Mouse (Mus musculus): ENCODE results near the gene Ap1s3. TPM values are rescaled to one million over a fixed set of nuclear protein-coding genes. Genes with fewer than 3 reads are reported as not detected.

The Ap1s3 gene
- polyA plus RNA-seq, 1 experiment = 0.34 TPM

DNA sequence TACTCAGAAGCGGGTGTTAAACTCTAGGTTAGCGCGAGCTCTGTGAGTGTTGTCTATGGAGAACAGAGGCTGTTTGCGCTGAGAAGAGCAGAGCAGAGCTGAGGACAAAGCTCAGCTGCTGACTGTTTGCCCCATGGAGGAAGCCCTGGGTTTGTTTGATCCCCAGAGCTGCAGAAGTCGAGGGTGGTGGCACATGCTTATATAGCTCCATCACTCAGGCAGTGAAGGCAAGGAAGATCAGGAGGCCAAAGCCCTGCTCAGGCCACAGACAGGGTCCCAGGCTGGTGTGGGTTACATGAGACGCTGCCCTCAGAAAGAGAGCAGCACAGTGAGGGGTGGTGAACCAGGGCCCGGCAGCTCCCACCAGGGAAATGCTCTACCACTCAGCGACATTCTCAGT lies 38.4 kb upstream of the Ap1s3 start:
- H3K4me2 ChIP-seq (ENCODE audit: low read depth) = no peak overlapping the region
- H3K79me2 ChIP-seq (ENCODE audit: control insufficient read depth, insufficient read depth) = no peaks in the 10 kb centered on the region
- H3ac ChIP-seq (ENCODE audit: control insufficient read depth, insufficient read length) = no peak overlapping the region
- H3K36me3 ChIP-seq (ENCODE audit: control insufficient read depth, insufficient read depth) = peaks cover 36% of the 10 kb centered on the region
- TF ChIP-seq POLR2A (IDR thresholded peaks at IDR 0.05; ENCODE audit: insufficient read length, low read depth) = no peak
- no peak for TF ChIP-seq MYOG (IDR thresholded peaks at IDR 0.05; ENCODE audit: control insufficient read depth in 1 of 3, insufficient read depth in 1 of 3, insufficient read length in 2 of 3, low read depth in 2 of 3)
- no peak for TF ChIP-seq REST (IDR thresholded peaks at IDR 0.05; ENCODE audit: insufficient read depth, insufficient read length)
- TF ChIP-seq CEBPB (IDR thresholded peaks at IDR 0.05; ENCODE audit: insufficient read depth, poor library complexity, severe bottlenecking) = no peak
- TF ChIP-seq MAX (IDR thresholded peaks at IDR 0.05; ENCODE audit: low read depth) = no peak
- TF ChIP-seq TCF12 (IDR thresholded peaks at IDR 0.05; ENCODE audit: insufficient read depth, poor library complexity, severe bottlenecking) = no peak
- no peak for TF ChIP-seq E2F4 (IDR thresholded peaks at IDR 0.05; ENCODE audit: insufficient read depth)
- no peak for TF ChIP-seq USF1 (IDR thresholded peaks at IDR 0.05; ENCODE audit: low read depth)
- no peak for TF ChIP-seq TCF3 (IDR thresholded peaks at IDR 0.05; ENCODE audit: insufficient read length, low read depth)
- no peak for TF ChIP-seq MYOD1 (IDR thresholded peaks at IDR 0.05; ENCODE audit: control insufficient read depth in 1 of 3, insufficient read length in 2 of 3, low read depth in 2 of 3)
- no peak for TF ChIP-seq SRF (IDR thresholded peaks at IDR 0.05; ENCODE audit: control insufficient read depth, insufficient read length, low read depth)
- no peak for TF ChIP-seq POLR2AphosphoS2 (IDR thresholded peaks at IDR 0.05; ENCODE audit: insufficient read length, low read depth)
- no peaks in the 10 kb centered on the region for H3K27me3 ChIP-seq (ENCODE audit: control insufficient read depth, insufficient read depth, insufficient read length)
- no peak overlapping the region for H3K4me3 ChIP-seq

DNA sequence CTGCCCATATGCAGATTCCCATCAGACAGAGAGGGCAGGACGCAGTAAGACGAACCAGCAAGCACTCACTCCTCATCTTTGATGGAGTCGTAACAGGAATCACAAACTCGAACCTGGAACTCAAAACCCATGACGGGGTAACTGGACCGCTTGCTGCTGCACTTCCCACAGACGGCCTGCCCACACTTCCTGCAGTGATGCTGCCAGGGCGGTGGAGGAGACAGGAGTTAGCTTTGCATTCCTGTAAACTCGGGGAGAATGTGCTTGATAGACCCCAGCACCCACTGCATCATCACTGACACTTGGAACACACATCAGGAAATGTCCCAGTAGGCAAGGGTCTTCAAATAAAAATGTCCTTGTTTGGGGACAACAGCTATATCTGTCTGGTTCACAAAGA lies 35.6 kb upstream of the Ap1s3 start:
- Histone ChIP-seq H3K4me3 (no peak overlapping the region), H3K4me2 (ENCODE audit: low read depth) (no peak overlapping the region), H3K79me2 (ENCODE audit: control insufficient read depth, insufficient read depth) (no peaks in the 10 kb centered on the region), H3ac (ENCODE audit: control insufficient read depth, insufficient read length) (no peak overlapping the region), H3K27me3 (ENCODE audit: control insufficient read depth, insufficient read depth, insufficient read length) (no peaks in the 10 kb centered on the region), H3K36me3 (ENCODE audit: control insufficient read depth, insufficient read depth) (peaks cover 32% of the 10 kb centered on the region)
- TF ChIP-seq CEBPB (IDR thresholded peaks at IDR 0.05; ENCODE audit: insufficient read depth, poor library complexity, severe bottlenecking) = no peak
- TF ChIP-seq SRF (IDR thresholded peaks at IDR 0.05; ENCODE audit: control insufficient read depth, insufficient read length, low read depth) = no peak
- TF ChIP-seq E2F4 (IDR thresholded peaks at IDR 0.05; ENCODE audit: insufficient read depth) = no peak
- TF ChIP-seq POLR2AphosphoS2 (IDR thresholded peaks at IDR 0.05; ENCODE audit: insufficient read length, low read depth) = no peak
- TF ChIP-seq TCF3 (IDR thresholded peaks at IDR 0.05; ENCODE audit: insufficient read length, low read depth) = no peak
- TF ChIP-seq MYOG (IDR thresholded peaks at IDR 0.05; ENCODE audit: control insufficient read depth in 1 of 3, insufficient read depth in 1 of 3, insufficient read length in 2 of 3, low read depth in 2 of 3) = no peak
- no peak for TF ChIP-seq TCF12 (IDR thresholded peaks at IDR 0.05; ENCODE audit: insufficient read depth, poor library complexity, severe bottlenecking)
- no peak for TF ChIP-seq REST (IDR thresholded peaks at IDR 0.05; ENCODE audit: insufficient read depth, insufficient read length)
- no peak for TF ChIP-seq USF1 (IDR thresholded peaks at IDR 0.05; ENCODE audit: low read depth)
- TF ChIP-seq POLR2A (IDR thresholded peaks at IDR 0.05; ENCODE audit: insufficient read length, low read depth) = no peak
- TF ChIP-seq MAX (IDR thresholded peaks at IDR 0.05; ENCODE audit: low read depth) = no peak

DNA sequence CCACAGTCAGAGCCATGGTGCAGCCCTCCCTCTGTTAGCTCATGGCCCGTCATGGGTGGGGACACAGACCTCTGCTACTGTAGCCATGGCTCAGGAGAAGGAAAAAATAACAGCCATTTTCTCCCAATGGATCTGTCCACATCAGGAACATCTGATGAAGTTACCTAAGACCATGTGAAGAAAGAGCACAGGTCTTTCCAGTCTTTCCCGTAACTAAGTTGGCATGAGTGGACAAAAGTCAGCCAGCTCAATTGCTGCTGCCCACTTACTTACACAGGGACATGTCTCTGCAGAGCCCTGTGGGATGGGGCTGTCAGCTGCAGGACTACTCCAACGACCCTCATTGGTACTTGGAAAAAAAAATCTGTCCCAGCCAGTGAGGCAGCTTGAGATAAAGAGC lies 34.9 kb upstream of the Ap1s3 start:
- H3ac ChIP-seq (ENCODE audit: control insufficient read depth, insufficient read length) = no peak overlapping the region
- no peak overlapping the region for H3K4me2 ChIP-seq (ENCODE audit: low read depth)
- no peaks in the 10 kb centered on the region for H3K79me2 ChIP-seq (ENCODE audit: control insufficient read depth, insufficient read depth)
- no peaks in the 10 kb centered on the region for H3K27me3 ChIP-seq (ENCODE audit: control insufficient read depth, insufficient read depth, insufficient read length)
- TF ChIP-seq MAX (IDR thresholded peaks at IDR 0.05; ENCODE audit: low read depth) (no peak), POLR2A (IDR thresholded peaks at IDR 0.05; ENCODE audit: insufficient read length, low read depth) (no peak), MYOD1 (IDR thresholded peaks at IDR 0.05; ENCODE audit: control insufficient read depth in 1 of 3, insufficient read length in 2 of 3, low read depth in 2 of 3) (no peak), USF1 (IDR thresholded peaks at IDR 0.05; ENCODE audit: low read depth) (no peak), CEBPB (IDR thresholded peaks at IDR 0.05; ENCODE audit: insufficient read depth, poor library complexity, severe bottlenecking) (no peak), E2F4 (IDR thresholded peaks at IDR 0.05; ENCODE audit: insufficient read depth) (no peak), TCF12 (IDR thresholded peaks at IDR 0.05; ENCODE audit: insufficient read depth, poor library complexity, severe bottlenecking) (no peak), SRF (IDR thresholded peaks at IDR 0.05; ENCODE audit: control insufficient read depth, insufficient read length, low read depth) (no peak), TCF3 (IDR thresholded peaks at IDR 0.05; ENCODE audit: insufficient read length, low read depth) (no peak), POLR2AphosphoS2 (IDR thresholded peaks at IDR 0.05; ENCODE audit: insufficient read length, low read depth) (no peak), MYOG (IDR thresholded peaks at IDR 0.05; ENCODE audit: control insufficient read depth in 1 of 3, insufficient read depth in 1 of 3, insufficient read length in 2 of 3, low read depth in 2 of 3) (no peak), REST (IDR thresholded peaks at IDR 0.05; ENCODE audit: insufficient read depth, insufficient read length) (no peak)
- no peak overlapping the region for H3K4me3 ChIP-seq
- H3K36me3 ChIP-seq (ENCODE audit: control insufficient read depth, insufficient read depth) = peaks cover 26% of the 10 kb centered on the region

DNA sequence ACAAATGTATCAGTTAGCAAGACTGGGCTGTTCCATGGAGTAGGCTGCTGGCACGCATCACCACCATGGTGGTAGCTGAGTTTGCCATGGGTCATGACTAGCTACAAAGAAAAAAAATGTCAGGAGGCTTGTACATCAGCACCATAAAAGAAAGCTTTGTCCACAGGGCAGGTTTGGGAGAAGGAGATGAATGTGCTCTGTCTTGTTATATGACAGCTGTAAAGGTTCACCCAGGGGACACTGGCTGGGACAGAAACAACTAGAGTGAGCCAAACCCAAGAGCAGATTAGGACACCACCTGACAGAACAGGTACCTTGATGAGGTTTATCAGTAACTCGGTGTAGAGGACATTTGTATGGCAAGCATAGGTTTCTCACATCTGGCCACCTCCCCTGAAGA lies 32.9 kb upstream of the Ap1s3 start:
- Histone ChIP-seq H3K36me3 (ENCODE audit: control insufficient read depth, insufficient read depth) (peaks cover 21% of the 10 kb centered on the region), H3K4me3 (no peak overlapping the region), H3K4me2 (ENCODE audit: low read depth) (no peak overlapping the region), H3K79me2 (ENCODE audit: control insufficient read depth, insufficient read depth) (no peaks in the 10 kb centered on the region), H3K27me3 (ENCODE audit: control insufficient read depth, insufficient read depth, insufficient read length) (no peaks in the 10 kb centered on the region), H3ac (ENCODE audit: control insufficient read depth, insufficient read length) (no peak overlapping the region)
- TF ChIP-seq CEBPB (IDR thresholded peaks at IDR 0.05; ENCODE audit: insufficient read depth, poor library complexity, severe bottlenecking) (no peak), E2F4 (IDR thresholded peaks at IDR 0.05; ENCODE audit: insufficient read depth) (no peak), REST (IDR thresholded peaks at IDR 0.05; ENCODE audit: insufficient read depth, insufficient read length) (no peak), USF1 (IDR thresholded peaks at IDR 0.05; ENCODE audit: low read depth) (no peak)

DNA sequence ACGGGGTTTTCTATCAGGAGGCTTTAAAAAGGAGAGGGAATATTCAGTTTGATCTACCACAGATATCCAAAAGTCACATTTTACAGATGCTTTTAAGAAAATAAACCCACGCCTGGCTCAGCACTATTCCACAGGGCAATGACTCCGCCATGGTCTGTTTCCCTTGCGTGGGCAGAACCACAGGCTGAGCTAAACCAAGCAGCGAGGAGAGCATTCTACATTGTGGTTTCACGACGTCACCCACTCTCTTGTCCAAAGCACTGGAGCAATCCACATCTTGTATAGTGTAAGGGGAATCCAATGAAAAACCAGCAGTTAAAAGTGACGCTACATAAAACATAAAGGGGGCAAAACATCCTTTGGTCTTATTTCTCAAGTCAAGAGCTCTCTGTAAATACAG lies 31.7 kb upstream of the Ap1s3 start:
- H3K36me3 ChIP-seq (ENCODE audit: control insufficient read depth, insufficient read depth) = peaks cover 19% of the 10 kb centered on the region
- no peak overlapping the region for H3K4me2 ChIP-seq (ENCODE audit: low read depth)
- H3K4me3 ChIP-seq = no peak overlapping the region
- no peak overlapping the region for H3ac ChIP-seq (ENCODE audit: control insufficient read depth, insufficient read length)
- TF ChIP-seq E2F4 (IDR thresholded peaks at IDR 0.05; ENCODE audit: insufficient read depth) (no peak), POLR2AphosphoS2 (IDR thresholded peaks at IDR 0.05; ENCODE audit: insufficient read length, low read depth) (no peak), USF1 (IDR thresholded peaks at IDR 0.05; ENCODE audit: low read depth) (no peak), MAX (IDR thresholded peaks at IDR 0.05; ENCODE audit: low read depth) (no peak)
- H3K27me3 ChIP-seq (ENCODE audit: control insufficient read depth, insufficient read depth, insufficient read length) = no peaks in the 10 kb centered on the region
- H3K79me2 ChIP-seq (ENCODE audit: control insufficient read depth, insufficient read depth) = no peaks in the 10 kb centered on the region
